Mouse (Mus musculus) layer of hippocampus, postnatal 10 days (tissue): ENCODE measurements around the gene Rrp1b. TPM values are rescaled to one million over a fixed set of nuclear protein-coding genes. Genes with fewer than 3 reads are reported as not detected.

Experiments used
- DNase-seq, 2 experiments: peaks; one replicate each; pipeline ENCODE4 v3.0.0; 2021; ENCODE audit warnings: low spot score in 2 of 2
- long read RNA-seq: library from polyadenylated mRNA; stranded (forward); transcript quantifications from one replicate; pipeline ENCODE4 v2.0.0, GENCODE M21; 2023
- total RNA-seq, 2 experiments: library from RNA; stranded (reverse); gene quantifications; 2 replicates each; pipeline ENCODE4 v1.2.3; 2021

Rrp1b gene
- total RNA-seq = 10 to 100 TPM; 19.1 to 26.8 TPM
- long read RNA-seq, partial matches to known transcripts = 0 of 2 reads
- long read RNA-seq, other reads (novel, unspliced or antisense) = 2 of 2 reads

DNA sequence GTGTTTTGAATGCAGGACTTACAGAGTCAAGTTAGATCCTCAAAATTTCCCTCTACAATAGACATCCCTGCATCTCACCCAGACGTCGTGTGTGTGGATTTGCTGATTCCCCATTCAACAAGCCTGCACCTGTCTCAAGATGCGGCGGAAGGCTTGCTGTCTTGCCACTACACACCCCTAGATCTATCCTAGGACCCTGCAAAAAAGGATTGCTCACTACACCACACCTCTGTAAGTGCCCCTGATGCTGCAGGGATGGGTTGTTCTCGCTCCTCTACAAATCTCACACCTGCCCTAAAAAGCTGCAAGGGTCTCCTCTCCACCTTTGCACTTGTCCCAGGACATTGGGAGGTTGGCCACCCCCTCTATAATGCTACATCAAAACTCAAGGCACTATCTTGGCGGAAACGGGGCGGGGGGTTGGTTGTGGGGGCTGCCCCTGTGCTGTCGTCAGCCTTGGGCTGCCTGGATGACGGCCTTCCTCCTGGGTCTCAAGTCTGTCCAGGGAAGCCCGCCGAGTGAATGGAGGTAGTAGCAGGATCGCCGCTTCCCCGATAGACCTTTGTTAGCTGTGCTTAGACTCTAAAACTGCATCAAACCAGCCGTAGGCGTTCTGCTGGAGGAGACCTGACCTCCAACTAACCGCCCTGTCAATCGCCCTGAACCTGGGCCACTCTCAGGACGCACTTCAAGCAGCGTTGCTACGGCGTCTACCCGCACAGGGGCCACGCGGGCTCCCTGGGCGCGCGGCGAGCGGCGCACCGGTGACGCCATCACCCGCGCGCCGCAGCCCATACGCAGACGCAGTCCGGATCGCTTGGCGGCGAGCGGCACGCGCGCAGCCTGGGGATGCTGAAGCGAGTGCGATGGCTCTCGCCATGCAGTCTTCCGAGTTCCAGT lies at the start of gene Rrp1b, which contains the start of gene Hsf2bp:
Gene Rrp1b, plus strand, starts transcription at position 492 of the 900 bp plus-strand sequence.
Gene Hsf2bp, minus strand, starts transcription at position 741 of the 900 bp plus-strand sequence.
- peak; percentile 75 to 80 for DNase-seq

DNA sequence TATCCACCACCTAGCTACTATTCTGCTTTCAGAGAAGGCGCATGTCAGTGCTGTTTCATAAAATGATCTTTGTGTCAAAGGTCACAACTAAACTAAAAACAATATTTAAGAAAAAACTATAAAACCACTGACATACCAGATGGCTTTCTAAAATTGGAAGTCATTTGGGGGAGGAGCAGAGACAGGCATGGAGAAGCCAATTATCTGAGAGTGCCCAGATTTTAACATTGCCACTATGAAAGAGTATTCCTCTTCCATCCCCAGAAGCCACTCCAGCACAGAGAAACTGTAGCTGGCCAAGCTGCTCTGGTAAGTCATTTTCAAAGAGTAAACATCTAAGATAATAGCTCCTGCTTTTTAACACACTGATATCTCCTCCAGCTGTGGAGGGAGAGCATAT lies 49.0 kb upstream of the Rrp1b start:
- no peak for DNase-seq

DNA sequence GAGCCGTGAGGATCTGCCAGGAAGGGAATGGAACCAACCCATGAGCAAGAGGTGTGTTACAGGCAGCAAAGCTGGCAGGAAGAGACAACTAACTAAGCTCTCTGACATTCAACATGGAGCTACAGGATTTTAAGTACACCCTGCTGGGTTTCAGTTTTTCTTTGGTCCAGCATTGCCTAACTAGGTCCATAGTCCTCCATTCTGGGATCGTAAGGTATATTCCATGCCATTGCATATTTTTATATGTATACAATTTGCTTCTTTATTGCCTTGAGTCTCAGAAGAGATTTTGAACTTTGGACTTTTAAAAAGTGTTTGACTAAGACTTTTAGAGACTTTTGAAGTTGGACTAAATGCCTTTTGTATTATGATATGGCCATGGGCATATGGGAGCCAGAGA lies 46.9 kb upstream of the Rrp1b start:
- no peak for DNase-seq

DNA sequence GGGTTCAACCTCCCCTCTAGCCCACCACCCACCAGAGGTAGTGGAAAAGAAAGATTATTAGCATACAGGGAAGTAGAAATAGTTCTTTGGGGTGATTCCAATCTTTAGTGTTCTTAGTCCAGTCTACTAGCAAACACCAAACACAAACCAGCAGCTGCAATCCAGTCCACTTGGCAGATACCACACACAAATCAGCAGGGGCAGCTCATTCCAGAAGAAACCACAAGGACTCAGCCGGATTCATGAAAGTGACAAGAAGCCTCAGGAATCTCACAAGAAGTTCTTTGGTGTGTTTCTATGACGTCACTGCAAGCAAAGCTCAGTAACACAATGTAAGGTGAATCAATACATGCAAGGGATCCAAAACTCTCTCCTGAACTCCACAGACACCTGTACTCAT lies 43.9 kb upstream of the Rrp1b start:
- DNase-seq = no peak

DNA sequence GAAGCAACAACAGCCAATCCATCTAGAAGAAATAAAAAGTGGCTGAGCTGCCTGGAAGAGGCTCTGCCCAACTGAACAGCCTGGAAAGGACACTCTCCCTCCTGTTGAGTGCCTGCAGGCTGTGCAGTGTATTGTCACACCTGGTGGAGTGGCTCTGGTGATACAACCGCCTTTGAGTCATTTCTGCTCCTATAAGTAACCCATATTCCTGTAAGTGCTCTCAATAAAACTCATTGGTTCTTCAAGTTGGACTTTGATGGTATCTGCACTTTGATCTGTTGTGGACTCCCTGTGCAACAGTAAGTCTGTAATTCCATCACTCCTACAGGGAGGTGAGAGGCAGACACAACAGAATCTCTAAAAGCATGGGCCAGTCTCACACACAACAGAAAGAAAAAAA lies 42.5 kb upstream of the Rrp1b start:
- DNase-seq = no peak

DNA sequence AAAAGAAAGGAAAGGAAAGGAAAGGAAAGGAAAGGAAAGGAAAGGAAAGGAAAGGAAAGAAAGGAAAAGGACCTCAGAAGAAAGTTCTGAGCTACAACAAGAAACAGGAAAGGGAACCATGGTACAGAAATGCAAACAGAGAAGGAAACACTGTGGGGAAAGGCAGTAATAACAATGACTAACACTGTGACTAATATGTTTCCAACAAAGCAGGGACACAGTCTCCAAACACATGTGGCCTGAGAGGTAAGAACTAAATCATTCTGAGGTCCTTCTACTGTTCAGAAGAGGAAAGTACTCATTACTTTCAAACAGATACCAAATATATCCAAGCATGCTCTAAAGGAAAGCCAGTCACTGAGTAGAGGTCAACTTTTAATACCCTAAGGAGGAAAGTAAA lies 41.8 kb upstream of the Rrp1b start:
- no peak for DNase-seq

DNA sequence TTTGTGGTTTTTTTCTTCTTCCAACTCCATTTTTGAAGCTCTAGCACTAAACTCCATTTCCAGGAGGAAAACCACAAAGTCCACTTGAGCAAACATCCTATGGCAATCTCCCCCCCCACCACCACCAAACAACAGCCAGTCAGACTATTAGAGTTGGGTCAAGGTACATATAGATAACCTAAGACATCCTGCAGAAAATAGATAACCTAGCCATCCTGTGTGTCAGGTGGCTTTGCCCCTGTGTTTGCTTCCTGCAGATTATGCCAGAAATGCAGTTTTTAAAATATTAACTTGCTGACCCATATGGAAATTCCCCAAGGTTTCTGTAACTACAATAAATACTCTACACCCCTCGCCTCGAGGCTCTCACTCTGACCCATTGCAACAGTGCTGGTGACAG lies 40.1 kb upstream of the Rrp1b start:
- no peak for DNase-seq

DNA sequence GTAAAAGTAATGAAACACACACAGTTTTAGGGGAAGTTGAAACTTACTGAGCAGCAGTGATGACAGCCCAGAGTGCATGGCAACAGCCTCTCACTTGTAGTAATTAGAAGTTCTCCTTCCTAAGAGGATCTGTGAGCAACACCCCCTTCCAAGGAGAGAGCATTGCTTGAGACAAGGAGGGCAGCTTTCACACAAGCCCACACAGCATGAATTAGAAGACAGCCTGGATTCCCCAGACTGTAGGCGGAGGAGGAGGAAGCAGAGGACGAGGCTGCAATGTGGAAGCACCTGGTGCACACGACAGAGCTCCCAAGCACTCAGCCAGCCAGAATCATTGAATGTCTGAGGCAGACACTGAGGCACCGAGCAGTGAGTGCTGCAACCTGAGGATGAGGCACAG lies 39.6 kb upstream of the Rrp1b start:
- no peak for DNase-seq

DNA sequence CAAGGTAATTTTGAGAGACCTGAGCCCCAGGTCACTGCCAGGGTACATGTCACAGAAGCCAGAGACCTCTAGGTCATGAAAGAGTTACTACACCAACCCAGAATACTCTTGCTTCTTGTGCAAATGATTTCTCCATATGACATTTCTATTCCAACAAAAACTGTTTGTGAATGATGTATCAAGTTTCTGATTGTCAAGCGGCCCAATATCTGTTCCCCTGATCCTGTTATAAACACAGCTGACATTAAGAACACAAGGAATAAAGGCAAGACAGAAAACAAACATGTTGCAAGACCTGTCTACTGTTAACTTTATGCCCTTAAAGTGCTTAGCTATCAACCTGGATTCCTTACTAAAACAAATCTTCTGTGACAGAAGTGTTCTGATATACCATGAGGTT lies 37.5 kb upstream of the Rrp1b start:
- no peak for DNase-seq

DNA sequence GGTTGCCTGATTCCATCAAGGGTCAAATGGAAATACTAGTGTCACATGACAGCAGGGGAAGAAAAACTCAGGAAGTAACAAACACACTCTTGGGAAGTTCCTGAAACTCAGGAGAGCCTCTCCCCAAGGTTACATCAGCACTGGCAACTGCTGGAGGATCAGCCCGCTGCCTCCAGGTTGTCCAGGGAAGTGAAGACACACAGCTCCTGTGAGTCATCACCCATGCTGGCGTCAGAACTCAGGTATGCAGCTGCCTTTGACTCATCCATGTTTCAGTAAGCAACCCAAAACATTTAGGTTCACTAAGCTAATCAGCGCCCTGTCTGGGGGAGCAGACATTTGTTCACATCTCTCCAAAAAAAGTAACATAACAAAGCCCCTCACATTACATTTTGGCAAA lies 32.6 kb upstream of the Rrp1b start:
- no peak for DNase-seq

DNA sequence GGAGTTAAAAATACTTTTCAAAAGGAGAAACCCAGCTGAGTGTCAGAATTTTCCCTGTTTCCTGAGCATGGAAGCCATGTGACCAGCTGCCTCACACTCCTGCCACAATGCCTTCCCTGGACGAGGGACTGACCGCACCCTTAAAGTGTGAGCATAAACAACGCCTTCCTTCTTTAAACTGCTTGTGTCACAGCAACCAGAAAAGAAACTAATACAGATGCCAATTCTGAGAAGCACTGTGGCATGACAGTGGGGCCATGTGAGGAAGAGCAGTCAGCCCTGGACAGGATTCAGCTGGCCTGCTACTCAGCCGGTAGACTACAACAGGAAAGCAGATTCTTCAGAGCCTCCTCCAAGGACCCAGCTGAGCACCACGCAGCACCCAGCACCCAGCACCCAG lies 29.1 kb upstream of the Rrp1b start:
- no peak for DNase-seq

DNA sequence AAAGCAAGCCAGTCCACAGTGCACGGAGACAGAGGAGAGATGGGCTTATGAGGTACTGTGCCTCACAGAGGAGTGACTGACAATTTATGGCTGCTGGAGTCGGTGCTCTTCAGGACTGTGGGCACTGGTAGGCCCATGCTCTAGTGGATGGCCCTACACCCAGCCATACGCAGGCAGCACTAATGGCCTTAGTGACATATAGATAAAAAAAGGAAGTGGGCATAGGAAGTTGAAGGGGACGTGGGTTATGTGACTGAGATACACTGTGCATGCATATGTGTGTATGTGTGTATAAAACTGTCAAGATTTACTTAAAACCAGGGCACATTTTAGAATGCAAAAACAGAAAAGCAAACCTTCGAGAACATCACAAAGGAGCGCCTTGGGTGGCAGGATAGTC lies 24.2 kb upstream of the Rrp1b start:
- DNase-seq = no peak

DNA sequence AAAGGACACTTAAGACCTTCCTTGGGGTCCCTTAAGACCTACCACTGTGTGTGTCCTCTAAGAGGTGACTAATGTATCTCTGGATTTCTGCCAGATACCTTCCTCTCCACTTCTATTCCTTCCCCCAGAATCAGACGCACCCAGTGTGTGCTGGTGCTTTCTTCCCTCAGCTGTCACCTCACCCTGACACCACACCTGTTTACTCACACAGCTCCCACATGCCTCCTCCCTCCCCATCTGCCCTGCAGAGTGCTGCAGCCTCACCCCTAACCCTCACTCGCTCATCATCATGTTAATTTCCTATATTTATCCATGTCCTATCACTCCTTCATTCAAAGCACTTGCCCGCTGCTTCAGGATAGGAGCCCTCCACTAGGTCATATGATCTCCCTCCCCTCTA lies 23.6 kb upstream of the Rrp1b start:
- DNase-seq = no peak

DNA sequence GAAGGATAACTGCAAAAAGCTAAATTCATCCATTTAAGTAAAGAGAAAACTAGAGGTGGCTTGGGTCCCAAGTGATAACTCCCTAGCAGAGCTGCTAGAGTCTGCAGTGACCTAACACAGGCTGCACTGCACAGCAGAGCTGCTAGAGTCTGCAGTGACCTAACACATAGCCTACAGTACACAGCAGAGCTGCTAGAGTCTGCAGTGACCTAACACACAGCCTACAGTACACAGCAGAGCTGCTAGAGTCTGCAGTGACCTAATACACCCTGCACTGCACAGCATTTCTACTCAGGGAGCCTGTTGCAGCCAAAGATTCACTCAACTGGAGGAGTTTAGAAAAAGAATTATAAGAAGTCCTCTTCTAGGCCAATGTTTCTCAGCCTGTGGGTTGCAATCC lies 22.2 kb upstream of the Rrp1b start:
- no peak for DNase-seq

DNA sequence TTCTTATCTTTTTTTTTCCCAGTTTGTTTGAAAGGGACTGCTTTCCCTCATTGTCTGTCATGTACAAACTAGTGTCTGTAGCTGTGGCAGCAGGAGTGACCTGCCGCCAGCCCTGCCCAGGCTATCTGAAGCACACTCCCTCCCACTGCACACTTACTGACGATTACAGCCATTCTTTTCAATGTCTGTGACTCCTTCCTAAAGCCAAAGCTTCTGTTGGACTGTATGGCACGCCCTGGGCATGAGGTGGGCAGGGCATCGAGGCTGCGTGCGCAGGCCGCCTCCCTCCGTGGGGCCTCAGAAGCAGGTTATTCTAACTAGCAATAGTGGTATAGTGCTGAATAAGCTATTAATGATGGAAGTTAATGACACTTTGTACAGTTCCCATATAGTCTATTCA lies 19.4 kb upstream of the Rrp1b start:
- no peak for DNase-seq

DNA sequence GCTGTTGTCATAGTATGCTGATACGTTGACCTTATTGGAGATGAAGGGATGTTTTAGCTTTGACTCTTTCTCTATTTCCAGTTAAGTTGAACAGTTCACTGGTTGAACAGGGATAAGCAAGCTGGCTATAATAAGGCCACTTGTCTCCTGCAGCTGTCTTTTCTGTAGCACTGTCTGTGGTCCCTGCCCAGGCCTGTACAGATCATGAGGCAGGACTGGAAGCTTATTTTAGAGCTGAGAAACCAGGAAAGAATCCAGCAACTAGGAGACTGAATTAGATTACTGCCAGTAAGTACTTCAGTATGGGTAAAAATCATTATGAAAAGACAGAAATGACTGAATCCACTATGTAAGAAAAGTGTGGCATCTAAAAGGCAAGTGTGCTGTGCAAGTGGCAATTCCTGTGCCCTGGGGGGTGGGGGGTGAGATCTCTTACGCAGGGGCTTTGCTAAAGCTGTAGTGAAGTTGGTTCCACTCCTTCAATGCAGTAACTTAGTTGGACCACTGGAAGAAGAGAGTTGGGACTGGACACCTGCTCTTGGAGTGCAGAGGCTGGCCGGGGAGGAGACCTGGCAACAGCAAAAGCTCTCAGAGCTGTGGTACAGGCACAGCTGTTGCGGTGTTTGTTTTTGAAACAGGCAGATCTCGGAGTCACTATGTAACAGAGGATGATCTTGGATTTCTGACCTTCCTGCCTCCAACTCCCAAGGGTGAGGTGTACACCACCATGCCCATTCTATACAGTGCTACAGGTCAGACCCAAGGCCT lies 17.6 kb upstream of the Rrp1b start:
- no peak for DNase-seq

DNA sequence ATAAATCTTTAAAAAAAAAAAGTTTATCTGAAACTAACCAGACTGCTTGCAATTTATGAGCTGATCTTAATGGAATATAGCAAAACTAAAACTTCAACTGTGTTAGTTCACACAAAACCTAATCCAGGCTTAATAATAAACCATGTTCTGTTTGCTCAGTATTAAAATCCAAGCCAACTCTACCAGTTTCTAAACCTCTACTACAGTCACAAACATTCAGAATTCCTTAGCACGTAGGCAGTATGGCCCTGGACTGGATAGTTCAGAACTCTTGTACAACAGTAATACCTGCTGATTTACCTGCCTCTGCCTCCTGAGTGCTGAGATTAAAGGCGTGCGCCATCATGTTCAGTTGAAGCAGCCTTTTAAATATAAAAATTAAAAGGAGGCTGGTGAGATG lies 13.9 kb upstream of the Rrp1b start:
- no peak for DNase-seq

DNA sequence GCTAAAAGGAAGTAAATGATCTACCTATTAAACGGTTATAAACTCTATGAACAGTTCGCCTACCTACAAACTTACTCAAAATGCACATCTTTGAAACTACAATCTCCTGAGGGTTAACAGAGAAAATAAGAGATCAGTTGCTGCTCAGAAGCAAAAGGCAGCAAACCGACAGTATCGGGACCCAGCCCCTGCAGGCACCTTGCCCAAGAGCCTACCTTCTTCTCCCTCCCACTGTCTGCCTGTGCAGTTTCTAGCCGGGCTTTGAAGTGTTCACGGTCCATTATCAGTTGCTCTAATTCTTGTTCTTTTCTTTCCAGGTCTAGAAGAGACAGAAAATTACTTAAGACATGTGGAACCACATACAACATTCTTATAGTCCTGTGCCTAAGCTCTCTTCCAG lies 13.3 kb upstream of the Rrp1b start:
- no peak for DNase-seq

DNA sequence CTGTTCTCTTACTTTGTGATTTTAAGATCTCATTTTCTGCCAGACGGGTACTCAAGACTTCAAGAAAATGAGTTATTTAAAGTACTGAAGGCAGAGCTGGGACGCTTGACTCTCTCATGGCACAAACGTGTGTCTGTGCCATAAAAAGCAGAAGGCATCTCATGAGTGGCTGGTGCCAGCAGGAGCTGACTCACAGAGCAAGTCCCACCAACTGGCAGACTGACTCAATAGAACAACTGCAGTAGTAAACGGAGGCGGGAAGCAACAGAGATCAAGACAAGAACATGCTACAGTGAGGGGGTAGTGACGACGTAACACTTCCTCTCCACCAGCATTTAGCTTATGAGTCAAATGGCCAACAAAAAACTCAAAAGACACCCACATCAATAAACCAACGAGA lies 12.8 kb upstream of the Rrp1b start:
- peak; percentile 13 to 37 for DNase-seq

DNA sequence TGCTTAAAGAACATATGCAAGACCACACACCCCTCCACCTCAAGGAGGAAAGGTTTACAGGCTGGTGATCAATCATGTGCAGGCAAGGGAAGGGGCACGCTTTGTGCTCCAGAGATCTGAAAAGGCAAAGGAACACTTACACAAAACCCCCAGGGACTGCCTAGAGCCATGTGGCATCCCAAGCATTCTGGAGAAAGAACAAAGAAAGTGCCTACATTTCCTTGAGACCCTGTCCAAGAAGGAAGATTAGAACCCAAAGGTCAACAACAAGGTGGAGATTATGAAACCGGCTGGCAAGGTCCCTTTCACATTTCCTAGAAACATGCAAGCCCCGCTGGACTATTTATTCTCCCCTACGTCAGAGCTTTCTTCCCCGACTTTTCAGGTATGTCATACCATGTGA lies 11.2 kb upstream of the Rrp1b start:
- no peak for DNase-seq

DNA sequence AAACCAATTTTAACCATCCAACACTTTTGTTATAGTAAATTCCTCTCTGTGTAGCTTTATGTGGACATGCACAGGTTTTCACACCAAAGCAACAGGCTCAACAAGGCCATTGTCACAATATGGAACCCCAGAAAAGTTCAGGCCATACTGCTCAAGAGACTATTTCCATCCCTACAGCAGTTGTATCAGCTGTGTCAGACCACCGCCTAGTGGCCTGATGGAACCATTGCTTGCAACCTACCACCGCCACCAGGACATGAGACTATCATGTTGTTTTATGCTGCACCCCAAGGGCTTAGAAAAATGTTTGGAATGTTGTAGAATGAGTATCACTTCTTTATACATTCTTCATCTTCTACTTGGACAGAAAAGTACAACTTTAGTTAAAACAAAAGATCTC lies 10.5 kb upstream of the Rrp1b start:
- peak; percentile 73 to 77 for DNase-seq

DNA sequence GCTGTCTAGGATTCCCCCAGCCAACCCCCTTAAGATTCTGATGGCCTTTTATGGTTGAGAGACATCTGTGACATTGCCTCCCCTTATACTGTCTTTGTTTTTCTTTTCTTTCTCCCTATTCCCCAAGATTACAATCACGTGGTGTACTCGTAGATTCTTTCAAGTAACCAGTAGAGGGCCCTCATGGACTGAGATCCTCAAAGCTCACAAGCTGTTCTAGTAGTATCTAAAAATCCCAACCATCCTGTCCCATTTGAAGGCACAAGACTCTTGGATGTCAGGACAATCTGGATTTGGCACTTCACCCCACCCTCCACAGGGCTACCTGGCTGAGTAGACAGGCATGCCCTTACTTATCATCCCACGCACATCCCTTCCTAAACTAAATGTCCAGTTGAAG lies 8.2 kb upstream of the Rrp1b start:
- DNase-seq = no peak
